Mouse (Mus musculus) forebrain, postnatal 0 days (tissue): ENCODE data around the gene Bok. TPM values are rescaled to one million over a fixed set of nuclear protein-coding genes. Genes with fewer than 3 reads are reported as not detected.

Experiments
- ATAC-seq: fragments of 200-750 bp; cut with Nextera tagmentation; 2 replicates; pipeline ENCODE4 v1.8.0; 2017; ENCODE audit warnings: mild to moderate bottlenecking, moderate library complexity
- DNase-seq: peaks from one replicate; pipeline ENCODE4 v3.0.0-alpha.2; 2015
- H3K27ac ChIP-seq: fragments of 300-500 bp; sonication (generic); 2 replicates; pipeline ENCODE4 v1.5.1; 2014; ENCODE audit warnings: low read depth, mild to moderate bottlenecking, antibody characterized with exemption, low read length, moderate library complexity, mixed read lengths
- H3K27me3 ChIP-seq: fragments of 300-500 bp; sonication (generic); 2 replicates; pipeline ENCODE4 v1.6.1; 2014; ENCODE audit warnings: mild to moderate bottlenecking, low read length, mixed read lengths; ENCODE audit not compliant: insufficient read depth
- H3K36me3 ChIP-seq: fragments of 300-500 bp; sonication (generic); 2 replicates; pipeline ENCODE4 v1.6.1; 2014; ENCODE audit warnings: mild to moderate bottlenecking, moderate library complexity; ENCODE audit not compliant: insufficient read depth
- H3K4me1 ChIP-seq: fragments of 300-500 bp; sonication (generic); 2 replicates; pipeline ENCODE4 v1.6.1; 2014; ENCODE audit warnings: antibody characterized with exemption; ENCODE audit not compliant: insufficient read depth
- H3K4me2 ChIP-seq: fragments of 300-500 bp; sonication (generic); 2 replicates; pipeline ENCODE4 v1.6.1; 2014; ENCODE audit warnings: low read depth, mild to moderate bottlenecking, moderate library complexity
- H3K4me3 ChIP-seq: fragments of 300-500 bp; sonication (generic); 2 replicates; pipeline ENCODE4 v1.5.1; 2014; ENCODE audit warnings: low read depth, low read length, mixed read lengths
- H3K9ac ChIP-seq: fragments of 300-500 bp; sonication (generic); 2 replicates; pipeline ENCODE4 v1.6.1; 2014; ENCODE audit warnings: mild to moderate bottlenecking
- H3K9me3 ChIP-seq: fragments of 300-500 bp; sonication (generic); 2 replicates; pipeline ENCODE4 v1.6.1; 2016; ENCODE audit warnings: low read length
- CTCF ChIP-seq: sonication (generic); IDR thresholded peaks from 2 replicates; pipeline ENCODE4 v1.5.1; 2016; ENCODE audit warnings: antibody characterized with exemption, control low read depth, low read depth
- WGBS: fragments of 180-500 bp; shearing (Covaris S2); extraction: QIAGEN DNeasy Blood & Tissue Kit; methylation state at CpG from one replicate; pipeline ENCODE4 v1.1.7; 2014; 5-methylcytosine and 5-hydroxymethylcytosine counted together
- polyA plus RNA-seq: library from polyadenylated mRNA; unstranded; fragments of >200 nt; fragmentation: Nextera tagmentation; extraction: Ambion mirVana; gene quantifications from 2 replicates; pipeline ENCODE4 v1.2.1, GENCODE M21; 2015
- total RNA-seq: library from RNA; depleted of rRNA; stranded (reverse); fragments of >200 nt; gene quantifications from 2 replicates; pipeline ENCODE4 v1.2.3, GENCODE M21; 2014; rRNA removed

Gene Bok
- total RNA-seq (94.6 and 119 TPM in 2 replicates), polyA plus RNA-seq (113 and 150 TPM in 2 replicates)

GRCm38 (mm10) chr1:93685401-93686244, at the start of gene Bok:
Gene Bok (plus strand): TSS chr1:93685660.
- Histone ChIP-seq H3K36me3 (peaks cover 11% of the 10 kb centered on the region; the same call in 1 of the 2 replicates), H3K4me1 (peaks cover 19% of the 10 kb centered on the region), H3K27me3 (no peaks in the 10 kb centered on the region), H3K4me3 (peak within 1 kb of the TSS; percentile 68), H3K27ac (peak within 1 kb of the TSS; percentile 86), H3K9ac (peak within 1 kb of the TSS; percentile 76), H3K9me3 (no peaks in the 10 kb centered on the region), H3K4me2 (peak within 1 kb of the TSS; percentile 73)
- DNase-seq, result peak; percentile 84
- peak; percentile 62 for ATAC-seq
- no peak for TF ChIP-seq CTCF
- WGBS, result 2% methylated on average over 67 of the region's 78 CpGs

- no peaks in the 10 kb centered on the region for H3K27me3 ChIP-seq
- WGBS, result 34% methylated on average over 7 of the region's 7 CpGs
- peak overlapping the region; percentile 91 for H3K27ac ChIP-seq
- ATAC-seq (peak; percentile 8; the same call in 1 of the 2 replicates), DNase-seq (no peak)
- peak overlapping the region; percentile 52 for H3K9ac ChIP-seq
- peak overlapping the region; percentile 84 for H3K4me2 ChIP-seq
- H3K9me3 ChIP-seq, result no peaks in the 10 kb centered on the region
- peaks cover 19% of the 10 kb centered on the region for H3K4me1 ChIP-seq
- 0 out of 2 replicates have a peak, but pooled peaks cover 2% of the 10 kb centered on the region for H3K36me3 ChIP-seq
- H3K4me3 ChIP-seq, result peak overlapping the region; percentile 83
- TF ChIP-seq CTCF, result peak; percentile 47
Measured at GRCm38 (mm10) chr1:93636211-93636897, 49.1 kb upstream of the Bok start.

DNA sequence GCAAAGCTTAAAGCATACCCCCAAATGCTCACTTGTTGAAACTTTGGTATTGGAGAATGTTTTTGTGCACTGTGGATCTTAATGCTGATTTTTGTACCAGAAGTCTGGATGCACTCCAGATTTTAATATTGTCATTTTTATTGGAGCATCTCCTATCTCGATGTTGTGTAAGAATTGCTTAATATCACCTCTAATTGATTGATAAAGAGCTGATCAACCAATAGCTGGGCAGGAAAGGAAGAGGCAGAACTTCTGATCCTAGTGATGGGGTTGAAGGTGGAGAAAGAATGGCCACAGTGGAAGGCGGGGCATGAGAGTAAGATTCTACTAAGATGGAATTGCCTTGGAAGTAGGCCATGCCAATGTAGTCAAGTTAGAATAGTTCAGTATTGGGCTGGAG, 43.5 kb upstream of the Bok start:
- H3K9me3 ChIP-seq, result no peaks in the 10 kb centered on the region
- no peak for TF ChIP-seq CTCF
- H3K4me2 ChIP-seq, result no peak overlapping the region
- 88% methylated on average over 2 of the region's 2 CpGs for WGBS
- H3K9ac ChIP-seq, result no peak overlapping the region
- no peak overlapping the region for H3K4me3 ChIP-seq
- DNase-seq (no peak), ATAC-seq (no peak)
- no peak overlapping the region for H3K27ac ChIP-seq
- H3K4me1 ChIP-seq, result no peaks in the 10 kb centered on the region
- H3K27me3 ChIP-seq, result no peaks in the 10 kb centered on the region
- H3K36me3 ChIP-seq, result no peaks in the 10 kb centered on the region

DNA sequence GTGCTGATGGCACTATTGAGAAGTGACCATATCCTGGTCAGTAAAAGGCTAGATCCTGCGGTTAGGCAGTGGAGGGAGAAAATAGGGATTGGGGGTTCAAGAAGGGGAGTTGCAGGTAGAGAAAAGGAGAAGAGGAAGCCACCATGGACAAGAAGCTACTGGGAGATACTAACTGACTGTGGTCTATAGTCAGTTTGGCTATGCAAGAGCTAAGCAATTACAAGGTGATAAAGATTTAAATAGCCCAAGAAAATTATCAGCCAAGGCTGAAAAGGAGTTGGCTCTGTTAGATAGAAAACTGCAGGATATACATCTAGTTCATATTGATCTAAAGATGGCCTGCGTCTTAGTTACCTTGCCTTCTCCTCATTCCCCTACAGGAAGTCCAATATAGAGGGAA, 42.8 kb upstream of the Bok start:
- Histone ChIP-seq H3K27me3 (no peaks in the 10 kb centered on the region), H3K36me3 (no peaks in the 10 kb centered on the region), H3K4me2 (no peak overlapping the region), H3K27ac (no peak overlapping the region), H3K9ac (no peak overlapping the region), H3K9me3 (no peaks in the 10 kb centered on the region), H3K4me1 (no peaks in the 10 kb centered on the region), H3K4me3 (no peak overlapping the region)
- DNase-seq, result no peak
- ATAC-seq, result no peak
- 96% methylated on average over 2 of the region's 2 CpGs for WGBS
- no peak for TF ChIP-seq CTCF

- Histone ChIP-seq H3K27ac (no peak overlapping the region), H3K36me3 (no peaks in the 10 kb centered on the region), H3K4me1 (no peaks in the 10 kb centered on the region), H3K4me2 (no peak overlapping the region), H3K4me3 (no peak overlapping the region), H3K27me3 (no peaks in the 10 kb centered on the region), H3K9me3 (no peaks in the 10 kb centered on the region), H3K9ac (no peak overlapping the region)
- no peak for TF ChIP-seq CTCF
- ATAC-seq, result no peak
- DNase-seq, result no peak
- 81% methylated on average over 5 of the region's 5 CpGs for WGBS
Measured at GRCm38 (mm10) chr1:93649604-93650172, 35.8 kb upstream of the Bok start.

DNA sequence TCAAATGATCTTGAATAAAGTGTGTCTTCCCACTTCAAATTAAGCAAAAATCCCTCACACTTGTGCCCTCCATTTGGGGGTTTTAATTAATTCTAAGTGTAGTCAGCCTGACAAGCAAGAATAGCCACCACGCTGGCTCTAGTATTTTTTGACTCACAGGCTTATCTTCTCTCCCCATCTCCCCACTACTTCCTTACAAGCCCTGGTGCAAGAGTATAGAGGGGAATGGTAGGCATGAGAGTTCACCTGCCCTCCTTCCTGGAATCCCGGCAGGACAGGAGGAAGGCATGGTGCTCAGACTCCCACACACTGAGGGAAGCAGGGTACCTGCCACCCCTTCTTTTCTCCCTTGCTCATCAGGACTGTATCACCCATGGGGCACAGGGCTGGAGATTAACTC, 31.2 kb upstream of the Bok start:
- WGBS, result 57% methylated on average over 2 of the region's 2 CpGs

DNA sequence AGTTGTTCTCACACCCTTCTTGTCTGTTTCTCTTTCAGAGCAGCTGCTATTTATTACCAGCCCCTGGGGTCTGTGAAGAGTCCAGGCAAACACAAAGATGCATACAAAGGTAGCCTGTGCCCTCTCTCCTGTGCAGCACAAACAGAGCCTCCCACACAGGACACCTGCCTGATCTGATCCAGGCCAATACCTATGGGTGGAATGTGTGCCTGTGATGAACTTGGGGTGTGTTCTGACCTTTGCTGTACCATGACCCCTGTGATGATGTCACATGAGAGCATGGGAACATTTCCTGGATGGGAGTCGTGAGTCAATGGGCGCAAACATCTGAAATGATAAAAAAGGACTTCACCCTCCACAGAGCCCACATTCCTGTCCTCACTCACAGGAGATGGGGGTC, 30.7 kb upstream of the Bok start:
- no peak for ATAC-seq
- H3K4me1 ChIP-seq, result no peaks in the 10 kb centered on the region
- H3K27me3 ChIP-seq, result no peaks in the 10 kb centered on the region
- H3K36me3 ChIP-seq, result no peaks in the 10 kb centered on the region
- TF ChIP-seq CTCF, result no peak
- no peak for DNase-seq
- no peak overlapping the region for H3K4me3 ChIP-seq
- WGBS, result 82% methylated on average over 2 of the region's 2 CpGs
- no peaks in the 10 kb centered on the region for H3K9me3 ChIP-seq
- no peak overlapping the region for H3K9ac ChIP-seq
- H3K27ac ChIP-seq, result no peak overlapping the region
- H3K4me2 ChIP-seq, result no peak overlapping the region

More for the DNA sequence above, 31.2 kb upstream of the Bok start:
- H3K4me1 ChIP-seq, result no peaks in the 10 kb centered on the region
- H3K4me2 ChIP-seq, result no peak overlapping the region
- H3K36me3 ChIP-seq, result no peaks in the 10 kb centered on the region
- no peaks in the 10 kb centered on the region for H3K27me3 ChIP-seq
- no peak overlapping the region for H3K27ac ChIP-seq
- H3K9me3 ChIP-seq, result no peaks in the 10 kb centered on the region
- no peak for TF ChIP-seq CTCF
- no peak for ATAC-seq
- H3K4me3 ChIP-seq, result no peak overlapping the region
- no peak for DNase-seq
- no peak overlapping the region for H3K9ac ChIP-seq
